Comparison of ENCODE assay signal across 8 mouse cellular contexts in genomic region chr11:61577991-61578390, GRCm38 (mm10). TPM values are rescaled to one million over a fixed set of nuclear protein-coding genes. Genes with fewer than 3 reads are reported as not detected.
DNase-seq lines count a peak whose midpoint lies in the region; ATAC-seq and TF ChIP-seq lines count a peak whose summit lies in the region.

No protein-coding gene starts in this region.

- no peaks in the 10 kb centered on the region for H3K36me3 ChIP-seq in heart, postnatal 0 days (replicated peaks; ENCODE audit: control insufficient read depth, insufficient read depth, low read length)
- no peaks in the 10 kb centered on the region for H3K36me3 ChIP-seq in hindbrain, embryonic 16.5 days (ENCODE audit: control insufficient read depth, insufficient read depth, low read length)
- H3K36me3 ChIP-seq in midbrain, postnatal 0 days (ENCODE audit: insufficient read depth, low read length) = no peaks in the 10 kb centered on the region

- H3K4me1 ChIP-seq in heart, postnatal 0 days (ENCODE audit: control insufficient read depth, insufficient read depth) = peaks cover 13% of the 10 kb centered on the region
- peaks cover 29% of the 10 kb centered on the region for H3K4me1 ChIP-seq in brown adipose tissue, adult 24 weeks (ENCODE audit: control insufficient read depth, insufficient read depth, insufficient read length, low read length)
- H3K4me1 ChIP-seq in hindbrain, embryonic 16.5 days (ENCODE audit: control insufficient read depth, insufficient read depth, low read depth, low read length) = peaks cover 15% of the 10 kb centered on the region
- 0 out of 2 replicates have a peak, but pooled peaks cover 7% of the 10 kb centered on the region for H3K4me1 ChIP-seq in midbrain, postnatal 0 days (ENCODE audit: insufficient read depth, low read length)

- peak overlapping the region; percentile 80 for H3K4me3 ChIP-seq in heart, postnatal 0 days (ENCODE audit: low read depth, low read length)
- H3K4me3 ChIP-seq in brown adipose tissue, adult 24 weeks (ENCODE audit: insufficient read depth, low read depth, low read length) = peak overlapping the region; percentile 77
- H3K4me3 ChIP-seq in hindbrain, embryonic 16.5 days (ENCODE audit: low read length) = peak overlapping the region; percentile 98
- peak overlapping the region; percentile 97 for H3K4me3 ChIP-seq in midbrain, postnatal 0 days (ENCODE audit: low read depth, low read length)

- WGBS in heart, postnatal 0 days = 20% methylated on average over 5 of the region's 5 CpGs
- 2% methylated on average over 5 of the region's 5 CpGs for WGBS in hindbrain, embryonic 16.5 days
- under 1% methylated on average over 5 of the region's 5 CpGs for WGBS in midbrain, postnatal 0 days

- no peak for TF ChIP-seq EP300 in heart, postnatal 0 days (IDR thresholded peaks at IDR 0.05; ENCODE audit: low read depth)

- H3K9me3 ChIP-seq in heart, postnatal 0 days (replicated peaks; ENCODE audit: control insufficient read depth, low read length) = no peaks in the 10 kb centered on the region
- no peaks in the 10 kb centered on the region for H3K9me3 ChIP-seq in hindbrain, embryonic 16.5 days (ENCODE audit: control insufficient read depth, low read length)
- H3K9me3 ChIP-seq in midbrain, postnatal 0 days (ENCODE audit: low read length) = no peaks in the 10 kb centered on the region

- no peak for ATAC-seq in heart, postnatal 0 days (ENCODE audit: insufficient read depth, low read depth)
- ATAC-seq in hindbrain, embryonic 16.5 days = no peak
- no peak for ATAC-seq in midbrain, postnatal 0 days (ENCODE audit: low FRiP score)

- DNase-seq in heart, postnatal 0 days (ENCODE audit: low spot score) = no peak
- DNase-seq in heart, postnatal 25 days (ENCODE audit: low spot score) = no peak
- DNase-seq in midbrain, postnatal 0 days (ENCODE audit: low spot score) = no peak
- no peak for DNase-seq in MN1 (ENCODE audit: low spot score)
- DNase-seq in cerebellum, postnatal 4 days (ENCODE audit: low spot score in 2 of 2) = no peak
- no peak for DNase-seq in right cerebral cortex, postnatal 36 days (ENCODE audit: low spot score in 2 of 2)

- intact Hi-C loops in heart, postnatal 25 days (cut with DNase I) = loop anchor here (2.0 to 5.0 kb wide), 2 partner anchors 41 to 46 kb away; no protein-coding TSS in a partner anchor

- peak overlapping the region; percentile 91 for H3K9ac ChIP-seq in heart, postnatal 0 days (replicated peaks; ENCODE audit: low read depth, low read length)
- peak overlapping the region; percentile 89 for H3K9ac ChIP-seq in hindbrain, embryonic 16.5 days (ENCODE audit: low read depth, low read length)
- H3K9ac ChIP-seq in midbrain, postnatal 0 days (replicated peaks; ENCODE audit: low read length, poor library complexity, severe bottlenecking) = peak overlapping the region; percentile 92; the same call in 1 of the 2 replicates

- peak overlapping the region; percentile 99 for H3K4me2 ChIP-seq in heart, postnatal 0 days (ENCODE audit: low read depth, low read length)
- H3K4me2 ChIP-seq in hindbrain, embryonic 16.5 days (ENCODE audit: low read length) = peak overlapping the region; percentile 82
- H3K4me2 ChIP-seq in midbrain, postnatal 0 days (ENCODE audit: low read depth, low read length, poor library complexity, severe bottlenecking) = peak overlapping the region; percentile 73

- no peak overlapping the region for H3K27ac ChIP-seq in heart, postnatal 0 days (ENCODE audit: low read depth)
- H3K27ac ChIP-seq in brown adipose tissue, adult 24 weeks (replicated peaks; ENCODE audit: low read depth, low read length) = peak overlapping the region; percentile 46
- H3K27ac ChIP-seq in hindbrain, embryonic 16.5 days (ENCODE audit: low read depth, low read length) = no peak overlapping the region
- H3K27ac ChIP-seq in midbrain, postnatal 0 days (ENCODE audit: low read depth, low read length) = no peak overlapping the region; the same call in 1 of the 2 replicates

- no peak for TF ChIP-seq CTCF in heart, postnatal 0 days (IDR thresholded peaks at IDR 0.05; ENCODE audit: low read depth)
- TF ChIP-seq CTCF in midbrain, postnatal 0 days (IDR thresholded peaks at IDR 0.05) = no peak

- no peaks in the 10 kb centered on the region for H3K27me3 ChIP-seq in heart, postnatal 0 days (ENCODE audit: control insufficient read depth, insufficient read depth, low read length)
- no peaks in the 10 kb centered on the region for H3K27me3 ChIP-seq in hindbrain, embryonic 16.5 days (replicated peaks; ENCODE audit: control insufficient read depth, insufficient read depth, low read length)
- H3K27me3 ChIP-seq in midbrain, postnatal 0 days (ENCODE audit: insufficient read depth, low read length) = no peaks in the 10 kb centered on the region

RNA-seq across cellular contexts. Expression of gene Epn2, which starts 1.5 kb away (rescaled TPM):
- 21.3 and 43.9 TPM in 2 replicates for total RNA-seq in heart, postnatal 0 days (2014; rRNA removed; ENCODE audit: low replicate concordance)
- 16.3 and 19.3 TPM in 2 replicates for polyA plus RNA-seq in heart, postnatal 0 days (2015; fragmentation: Nextera tagmentation; extraction: Ambion mirVana)
- 10 to 100 TPM; 23.7 to 27.0 TPM for total RNA-seq in heart, postnatal 25 days (2021)
- 20.2 and 29.1 TPM in 2 replicates for polyA plus RNA-seq in brown adipose tissue, adult 24 weeks (2012; ENCODE audit: insufficient read depth, insufficient read length, missing spikeins)
- 66.9 and 70.5 TPM in 2 replicates for polyA plus RNA-seq in hindbrain, embryonic 16.5 days (2015; fragmentation: Nextera tagmentation; extraction: Ambion mirVana)
- total RNA-seq in midbrain, postnatal 0 days (2014; rRNA removed) = 74.3 and 86.4 TPM in 2 replicates
- polyA plus RNA-seq in midbrain, postnatal 0 days (2015; fragmentation: Nextera tagmentation; extraction: Ambion mirVana) = 67.9 and 74.9 TPM in 2 replicates
